Mouse (Mus musculus): ENCODE measurements at regions not wholly inside any gene's neighbourhood (a gene's known extent, or its start where the extent isn't known, plus 50 kb on each side); places are given as distances from the start of the nearest gene placed in this dataset.

GRCm38 (mm10) chr15:32093889-32094288 lies 83.2 kb upstream of the Tas2r119 start:
- DNase-seq (ENCODE audit: low spot score), result no peak

GRCm38 (mm10) chr15:32095554-32095953 lies 81.5 kb upstream of the Tas2r119 start:
- DNase-seq (ENCODE audit: low spot score), result no peak

GRCm38 (mm10) chr15:32110659-32111058 lies 66.4 kb upstream of the Tas2r119 start:
- DNase-seq (ENCODE audit: low spot score), result no peak

Measured in yolk sac, embryonic 10.5 days (tissue).